Mouse (Mus musculus): ENCODE measurements at regions not wholly inside any gene's neighbourhood (a gene's known extent, or its start where the extent isn't known, plus 50 kb on each side); places are given as distances from the start of the nearest gene placed in this dataset.

DNA sequence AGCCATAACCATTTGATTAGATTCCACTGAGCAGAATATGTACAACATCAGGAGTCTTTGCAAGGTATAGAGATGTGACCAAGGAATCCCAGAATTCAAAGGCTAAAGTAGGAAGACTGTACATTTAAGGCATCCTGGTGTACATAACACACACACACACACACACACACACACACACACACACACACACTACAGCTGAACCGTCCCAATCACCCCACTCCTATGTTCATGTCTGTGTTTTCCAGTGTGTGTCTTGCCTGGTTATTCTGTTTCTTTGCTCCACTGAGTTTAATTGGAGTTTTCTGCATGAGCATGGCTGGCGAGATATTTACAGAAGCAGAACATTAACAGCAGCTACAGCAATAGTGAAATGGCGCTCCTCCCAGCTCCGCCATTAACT lies 172.3 kb upstream of the Plekha5 start:
- TF ChIP-seq EP300 (IDR thresholded peaks at IDR 0.05; ENCODE audit: insufficient read depth, low read depth, low read length) (no peak), CTCF (IDR thresholded peaks at IDR 0.05) (no peak), POLR2A (IDR thresholded peaks at IDR 0.05; ENCODE audit: insufficient read depth, low read depth, low read length) (no peak)

Measured in heart, adult 2 months (tissue).